Mouse (Mus musculus): ENCODE results near the gene Fmod.

- TF ChIP-seq CTCF (IDR thresholded peaks at IDR 0.05; ENCODE audit: low read depth, low read length): no peak
- TF ChIP-seq TAL1 (conservative IDR thresholded peaks at IDR 0.05; ENCODE audit: low read depth, low read length): no peak
- no peak for TF ChIP-seq POLR2AphosphoS5 (IDR thresholded peaks at IDR 0.05; ENCODE audit: insufficient replicate concordance, low read depth, low read length)
- TF ChIP-seq GATA1 (IDR thresholded peaks at IDR 0.05; ENCODE audit: borderline replicate concordance, low read length): no peak
- TF ChIP-seq GATA2 (IDR thresholded peaks at IDR 0.05; ENCODE audit: borderline replicate concordance, low read depth, low read length): no peak
Observed at GRCm38 (mm10) chr1:134083676-134084075, 46.6 kb downstream of the Fmod start.
